Mouse (Mus musculus) neural tube, embryonic 14.5 days (tissue): ENCODE data around the gene Mafg. TPM values are rescaled to one million over a fixed set of nuclear protein-coding genes. Genes with fewer than 3 reads are reported as not detected.

Experiments
- ATAC-seq: fragments of 200-750 bp; cut with Nextera tagmentation; 2 replicates; pipeline ENCODE4 v1.8.0; 2017; ENCODE audit warnings: low read depth, mild to moderate bottlenecking, moderate TSS enrichment, moderate library complexity
- H3K27ac ChIP-seq: fragments of 300-500 bp; sonication (generic); 2 replicates; pipeline ENCODE4 v1.5.1; 2014; ENCODE audit warnings: low read depth, mild to moderate bottlenecking, control low read depth, low read length, moderate library complexity, mixed read lengths
- H3K27me3 ChIP-seq: fragments of 300-500 bp; sonication (generic); 2 replicates; pipeline ENCODE4 v1.6.1; 2014; ENCODE audit warnings: low read length; ENCODE audit not compliant: control insufficient read depth, insufficient read depth
- H3K36me3 ChIP-seq: fragments of 300-500 bp; sonication (generic); 2 replicates; pipeline ENCODE4 v1.6.1; 2014; ENCODE audit warnings: low read length, mixed read lengths; ENCODE audit not compliant: control insufficient read depth, insufficient read depth
- H3K4me1 ChIP-seq: fragments of 300-500 bp; sonication (generic); 2 replicates; pipeline ENCODE4 v1.6.1; 2014; ENCODE audit warnings: low read length; ENCODE audit not compliant: control insufficient read depth, insufficient read depth
- H3K4me2 ChIP-seq: fragments of 300-500 bp; sonication (generic); 2 replicates; pipeline ENCODE4 v1.6.1; 2014; ENCODE audit warnings: mild to moderate bottlenecking, low read depth, low read length, control low read depth
- H3K4me3 ChIP-seq: fragments of 300-500 bp; sonication (generic); 2 replicates; pipeline ENCODE4 v1.5.1; 2014; ENCODE audit warnings: low read depth, low read length, control low read depth, mixed read lengths
- H3K9ac ChIP-seq: fragments of 300-500 bp; sonication (generic); replicated peaks from 2 replicates; pipeline ENCODE4 v1.6.1; 2014; ENCODE audit warnings: low read depth, mild to moderate bottlenecking, control low read depth, low read length, mixed read lengths
- H3K9me3 ChIP-seq: fragments of 300-500 bp; sonication (generic); 2 replicates; pipeline ENCODE4 v1.6.1; 2016; ENCODE audit warnings: low read length; ENCODE audit not compliant: control insufficient read depth
- WGBS: fragments of 180-500 bp; shearing (Covaris S2); extraction: QIAGEN DNeasy Blood & Tissue Kit; methylation state at CpG from one replicate; pipeline ENCODE4 v1.1.7; 2014; 5-methylcytosine and 5-hydroxymethylcytosine counted together
- polyA plus RNA-seq: library from polyadenylated mRNA; unstranded; fragments of >200 nt; fragmentation: Nextera tagmentation; extraction: Ambion mirVana; gene quantifications from 2 replicates; pipeline ENCODE4 v1.2.1, GENCODE M21; 2014

Gene Mafg
- polyA plus RNA-seq, 1 experiment from 2014 or later = 30.5 TPM

- Histone ChIP-seq H3K4me2 (peak overlapping the region; percentile 99), H3K9ac (peak overlapping the region; percentile 99), H3K9me3 (no peaks in the 10 kb centered on the region), H3K27me3 (no peaks in the 10 kb centered on the region), H3K4me3 (peak overlapping the region; percentile 89), H3K27ac (peak overlapping the region; percentile 94), H3K36me3 (peaks cover 28% of the 10 kb centered on the region), H3K4me1 (peaks cover 20% of the 10 kb centered on the region)
- 64% methylated on average over 7 of the region's 7 CpGs for WGBS
- ATAC-seq = no peak
Observed at GRCm38 (mm10) chr11:120580190-120580589, 53.2 kb downstream of the Mafg start.

DNA sequence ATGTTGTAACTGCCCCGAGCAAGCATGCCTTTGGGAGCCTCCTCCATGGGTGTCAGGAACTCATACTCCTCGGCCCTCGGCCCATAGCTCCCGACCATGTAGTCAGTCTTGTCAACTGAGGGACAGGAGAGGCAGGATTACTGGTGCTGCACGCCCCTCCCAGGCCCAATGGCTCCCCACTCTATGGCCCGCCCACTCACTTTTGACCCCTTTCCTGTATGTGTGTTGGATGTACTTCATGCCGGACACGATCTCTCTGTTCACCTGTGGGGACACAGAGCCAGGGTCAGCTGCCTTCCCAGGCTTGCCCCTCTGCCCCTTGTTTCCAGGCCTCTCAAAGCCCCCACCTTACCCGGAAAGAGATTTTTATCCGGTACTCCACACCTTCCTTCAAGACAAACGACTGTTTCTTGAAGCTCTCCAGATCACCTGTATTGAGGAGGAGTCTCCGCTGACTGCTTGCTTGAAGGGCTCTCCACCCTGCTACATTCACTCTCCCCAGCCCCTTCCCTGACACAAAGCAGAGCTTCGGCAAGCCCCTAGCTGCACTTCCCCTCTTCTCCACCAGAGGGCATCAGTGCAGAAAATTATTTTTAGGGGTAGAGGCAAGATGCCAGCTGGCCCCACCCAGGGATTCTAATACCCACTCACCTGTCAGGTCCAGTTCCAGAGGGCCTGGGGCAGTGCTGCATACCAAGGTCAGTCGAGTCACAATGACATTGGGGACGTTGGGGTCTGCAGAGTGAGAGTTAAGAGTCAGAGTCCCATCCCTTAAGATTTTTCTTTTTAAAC, 53.9 kb downstream of the Mafg start:
- WGBS = 66% methylated on average over 15 of the region's 15 CpGs
- peaks cover 20% of the 10 kb centered on the region for H3K4me1 ChIP-seq
- no peaks in the 10 kb centered on the region for H3K27me3 ChIP-seq
- peaks cover 24% of the 10 kb centered on the region for H3K36me3 ChIP-seq
- no peak for ATAC-seq
- H3K4me2 ChIP-seq = peak overlapping the region; percentile 99
- H3K27ac ChIP-seq = peak overlapping the region; percentile 94; the same call in 1 of the 2 replicates
- no peaks in the 10 kb centered on the region for H3K9me3 ChIP-seq
- H3K9ac ChIP-seq = peak overlapping the region; percentile 99; the same call in 1 of the 2 replicates
- peak overlapping the region; percentile 89 for H3K4me3 ChIP-seq

- H3K9ac ChIP-seq = no peak overlapping the region
- 88% methylated on average over 11 of the region's 11 CpGs for WGBS
Observed at GRCm38 (mm10) chr11:120578694-120579243, 54.6 kb downstream of the Mafg start.

GRCm38 (mm10) chr11:120578024-120578693, 55.2 kb downstream of the Mafg start:
- Histone ChIP-seq H3K4me1 (peaks cover 27% of the 10 kb centered on the region), H3K36me3 (peaks cover 24% of the 10 kb centered on the region), H3K9ac (0 out of 2 replicates have a peak overlapping the region, but pooled peaks have one; percentile 16), H3K4me2 (no peak overlapping the region; the same call in 1 of the 2 replicates), H3K4me3 (no peak overlapping the region), H3K27ac (no peak overlapping the region), H3K9me3 (no peaks in the 10 kb centered on the region), H3K27me3 (no peaks in the 10 kb centered on the region)
- no peak for ATAC-seq
- WGBS = 82% methylated on average over 10 of the region's 10 CpGs

More at GRCm38 (mm10) chr11:120578694-120579243, 54.6 kb downstream of the Mafg start:
- peaks cover 24% of the 10 kb centered on the region for H3K36me3 ChIP-seq
- peaks cover 27% of the 10 kb centered on the region for H3K4me1 ChIP-seq
- no peak for ATAC-seq
- no peak overlapping the region for H3K27ac ChIP-seq
- no peaks in the 10 kb centered on the region for H3K27me3 ChIP-seq
- H3K9me3 ChIP-seq = no peaks in the 10 kb centered on the region
- H3K4me3 ChIP-seq = no peak overlapping the region
- no peak overlapping the region for H3K4me2 ChIP-seq

- H3K27ac ChIP-seq = no peak overlapping the region
- peaks cover 25% of the 10 kb centered on the region for H3K4me1 ChIP-seq
- H3K36me3 ChIP-seq = peaks cover 24% of the 10 kb centered on the region
- H3K27me3 ChIP-seq = no peaks in the 10 kb centered on the region
- no peaks in the 10 kb centered on the region for H3K9me3 ChIP-seq
- H3K9ac ChIP-seq = 0 out of 2 replicates have a peak overlapping the region, but pooled peaks have one; percentile 16
- 84% methylated on average over 7 of the region's 7 CpGs for WGBS
- H3K4me3 ChIP-seq = no peak overlapping the region
- H3K4me2 ChIP-seq = no peak overlapping the region
- ATAC-seq = no peak
Observed at GRCm38 (mm10) chr11:120577211-120578023, 56.0 kb downstream of the Mafg start.

DNA sequence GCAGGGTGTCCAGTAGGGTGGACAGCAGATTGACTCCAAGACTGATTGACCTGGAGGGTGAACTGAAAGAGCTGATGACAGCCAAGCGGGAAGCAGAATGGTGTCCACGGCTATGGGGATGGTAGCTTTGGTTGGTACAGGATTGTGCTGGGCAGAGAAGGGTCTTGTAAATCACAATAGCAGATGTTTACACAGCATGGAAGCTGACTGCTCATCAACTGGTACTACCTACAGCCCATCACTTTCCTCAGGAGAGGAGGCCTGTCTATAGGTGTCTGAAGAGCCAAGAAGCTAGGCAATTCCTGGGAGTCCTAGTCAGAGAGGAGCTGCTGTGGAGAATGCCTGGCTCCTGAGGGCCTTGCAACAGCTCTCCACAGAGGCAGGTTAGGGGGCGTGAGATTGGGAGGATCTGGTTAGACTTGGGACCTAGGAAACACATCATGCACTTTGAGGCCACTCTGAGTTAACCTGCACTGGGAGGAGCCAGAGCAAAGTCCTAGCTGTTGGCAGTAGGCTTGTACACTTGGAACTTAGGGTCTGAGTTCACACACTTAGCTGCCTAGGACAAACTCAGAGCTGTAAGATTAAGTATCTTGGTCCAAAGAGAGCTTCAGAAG, 56.9 kb downstream of the Mafg start:
- H3K27ac ChIP-seq = no peak overlapping the region
- H3K4me3 ChIP-seq = no peak overlapping the region
- no peaks in the 10 kb centered on the region for H3K27me3 ChIP-seq
- no peak for ATAC-seq
- H3K4me1 ChIP-seq = peaks cover 25% of the 10 kb centered on the region
- peaks cover 24% of the 10 kb centered on the region for H3K36me3 ChIP-seq
- 88% methylated on average over 3 of the region's 3 CpGs for WGBS
- H3K9ac ChIP-seq = no peak overlapping the region
- no peaks in the 10 kb centered on the region for H3K9me3 ChIP-seq
- no peak overlapping the region for H3K4me2 ChIP-seq

DNA sequence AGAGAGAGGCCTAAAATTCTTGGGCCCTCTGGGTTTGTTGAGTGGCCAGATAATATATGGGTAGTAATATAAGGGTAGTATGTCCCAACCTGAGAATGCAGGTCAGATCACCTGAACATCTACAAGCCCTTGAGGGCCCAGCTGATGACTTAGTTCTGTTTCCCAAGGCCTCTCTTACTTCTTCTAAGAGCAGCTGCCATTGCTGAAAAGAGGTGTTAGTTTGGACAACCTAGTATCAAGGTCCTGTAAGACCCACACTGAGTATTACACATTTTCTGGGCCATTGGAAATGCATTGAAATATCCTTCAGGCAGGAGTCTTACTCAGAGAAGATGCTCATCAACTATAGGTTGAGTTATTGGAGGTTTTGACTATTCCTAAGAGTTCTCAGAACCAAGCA, 57.5 kb downstream of the Mafg start:
- H3K27ac ChIP-seq = no peak overlapping the region
- no peak for ATAC-seq
- H3K4me1 ChIP-seq = peaks cover 28% of the 10 kb centered on the region
- no peak overlapping the region for H3K4me2 ChIP-seq
- H3K9me3 ChIP-seq = no peaks in the 10 kb centered on the region
- no peak overlapping the region for H3K9ac ChIP-seq
- no peaks in the 10 kb centered on the region for H3K27me3 ChIP-seq
- no peak overlapping the region for H3K4me3 ChIP-seq
- peaks cover 24% of the 10 kb centered on the region for H3K36me3 ChIP-seq
